Mouse (Mus musculus) MEL (cell line): ENCODE measurements around the gene Gm20388. TPM values are rescaled to one million over a fixed set of nuclear protein-coding genes. Genes with fewer than 3 reads are reported as not detected.

Experiments used
- DNase-seq: peaks from one replicate; pipeline ENCODE4 v3.0.0; 2011; ENCODE audit warnings: low read depth, low spot score
- H3K27ac ChIP-seq: 2 replicates; pipeline ENCODE4 v1.5.1; 2012; ENCODE audit warnings: low read depth, mild to moderate bottlenecking, control low read depth, low read length, moderate library complexity; ENCODE audit not compliant: control insufficient read depth
- H3K27me3 ChIP-seq, 2 experiments: fragments of 150-350 bp in 1 of 2; sonication (generic) in 1 of 2; 2 replicates each; pipeline ENCODE4 v1.6.1; 2012; ENCODE audit warnings: low read length in 2 of 2, mild to moderate bottlenecking in 2 of 2, improper control_type of control experiment in 1 of 2, moderate library complexity in 1 of 2; ENCODE audit not compliant: insufficient read depth in 2 of 2, control insufficient read depth in 1 of 2
- H3K36me3 ChIP-seq, 2 experiments: 2 replicates each; pipeline ENCODE4 v1.6.1; 2012 to 2014; ENCODE audit warnings: low read length in 2 of 2, improper control_type of control experiment in 1 of 2, inconsistent platforms in 1 of 2, mild to moderate bottlenecking in 1 of 2; ENCODE audit not compliant: insufficient read depth in 2 of 2, control insufficient read depth in 1 of 2
- H3K4me1 ChIP-seq, 2 experiments: fragments of 150-350 bp in 1 of 2; sonication (generic) in 1 of 2; 2 replicates each; pipeline ENCODE4 v1.6.1; 2012; ENCODE audit warnings: low read length in 2 of 2, improper control_type of control experiment in 1 of 2, mild to moderate bottlenecking in 1 of 2; ENCODE audit not compliant: insufficient read depth in 2 of 2, control insufficient read depth in 1 of 2
- H3K4me3 ChIP-seq, 2 experiments: fragments of 150-350 bp in 1 of 2; sonication (generic) in 1 of 2; 2 replicates each; pipeline ENCODE4 v1.5.1; 2012; ENCODE audit warnings: low read depth in 2 of 2, low read length in 2 of 2, mild to moderate bottlenecking in 2 of 2, moderate library complexity in 2 of 2, control low read depth in 1 of 2, improper control_type of control experiment in 1 of 2; ENCODE audit not compliant: control insufficient read depth in 1 of 2, insufficient read depth in 1 of 2
- H3K79me2 ChIP-seq: 2 replicates; pipeline ENCODE4 v1.6.1; 2012; ENCODE audit warnings: mild to moderate bottlenecking, low read length, moderate library complexity; ENCODE audit not compliant: control insufficient read depth, poor library complexity, insufficient read depth
- H3K9ac ChIP-seq: 2 replicates; pipeline ENCODE4 v1.6.1; 2012; ENCODE audit warnings: low read depth, mild to moderate bottlenecking, control low read depth, low read length, moderate library complexity; ENCODE audit not compliant: control insufficient read depth, poor library complexity, severe bottlenecking
- H3K9me3 ChIP-seq: fragments of 150-350 bp; sonication (generic); replicated peaks from 2 replicates; pipeline ENCODE4 v1.6.1; 2012; ENCODE audit warnings: mild to moderate bottlenecking, low read length, improper control_type of control experiment, moderate library complexity; ENCODE audit not compliant: insufficient read depth
- BHLHE40 ChIP-seq: IDR thresholded peaks from 2 replicates; pipeline ENCODE4 v1.6.1; 2012; ENCODE audit warnings: low read depth, mild to moderate bottlenecking, inconsistent platforms, low read length, improper control_type of control experiment, borderline replicate concordance
- CTCF ChIP-seq, 3 experiments: IDR thresholded peaks in 2 of 3; conservative IDR thresholded peaks in 1 of 3; 2 replicates each; pipeline ENCODE4 v1.5.1; 2011 to 2012; ENCODE audit warnings: low read length in 3 of 3, low read depth in 2 of 3, mild to moderate bottlenecking in 2 of 3, improper control_type of control experiment in 1 of 3, inconsistent platforms in 1 of 3, mixed read lengths in 1 of 3, moderate library complexity in 1 of 3; ENCODE audit not compliant: control insufficient read depth in 1 of 3, insufficient read depth in 1 of 3, poor library complexity in 1 of 3, severe bottlenecking in 1 of 3
- ELF1 ChIP-seq: IDR thresholded peaks from 2 replicates; pipeline ENCODE4 v1.6.1; 2014; ENCODE audit warnings: low read depth, mild to moderate bottlenecking, inconsistent platforms, low read length, improper control_type of control experiment, moderate library complexity
- JUND ChIP-seq: IDR thresholded peaks from 2 replicates; pipeline ENCODE4 v1.6.1; 2011; ENCODE audit warnings: low read depth, mild to moderate bottlenecking, improper control_type of control experiment, low read length
- KAT2A ChIP-seq: conservative IDR thresholded peaks from 2 replicates; pipeline ENCODE4 v1.6.1; 2012; ENCODE audit warnings: low read depth, low read length, improper control_type of control experiment, inconsistent platforms
- MAFK ChIP-seq: IDR thresholded peaks from 2 replicates; pipeline ENCODE4 v1.6.1; 2011; ENCODE audit warnings: low read depth, mild to moderate bottlenecking, low read length, improper control_type of control experiment, borderline replicate concordance
- MAZ ChIP-seq: IDR thresholded peaks from 2 replicates; pipeline ENCODE4 v1.6.1; 2012; ENCODE audit warnings: low read depth, mild to moderate bottlenecking, inconsistent platforms, low read length, improper control_type of control experiment
- MXI1 ChIP-seq: IDR thresholded peaks from 2 replicates; pipeline ENCODE4 v1.6.1; 2011; ENCODE audit warnings: mild to moderate bottlenecking, low read depth, low read length, improper control_type of control experiment
- NRF1 ChIP-seq: IDR thresholded peaks from 2 replicates; pipeline ENCODE4 v1.6.1; 2014; ENCODE audit warnings: low read depth, mild to moderate bottlenecking, inconsistent platforms, low read length, improper control_type of control experiment, moderate library complexity; ENCODE audit not compliant: poor library complexity, insufficient read depth, severe bottlenecking
- POLR2AphosphoS2 ChIP-seq: IDR thresholded peaks from 2 replicates; pipeline ENCODE4 v1.6.1; 2011; ENCODE audit warnings: low read length, improper control_type of control experiment
- POLR2AphosphoS5 ChIP-seq: IDR thresholded peaks from 2 replicates; pipeline ENCODE4 v1.6.1; 2012; ENCODE audit warnings: low read depth, borderline replicate concordance, mild to moderate bottlenecking, inconsistent platforms, low read length, moderate library complexity, mixed read lengths
- RAD21 ChIP-seq: IDR thresholded peaks from 2 replicates; pipeline ENCODE4 v1.6.1; 2011; ENCODE audit warnings: mild to moderate bottlenecking, low read depth, low read length, improper control_type of control experiment
- RCOR1 ChIP-seq: IDR thresholded peaks from 2 replicates; pipeline ENCODE4 v1.6.1; 2012; ENCODE audit warnings: low read depth, mild to moderate bottlenecking, inconsistent platforms, low read length, improper control_type of control experiment
- SIN3A ChIP-seq: IDR thresholded peaks from 2 replicates; pipeline ENCODE4 v1.6.1; 2012; ENCODE audit warnings: low read length, improper control_type of control experiment, inconsistent platforms
- TAL1 ChIP-seq: IDR thresholded peaks from 2 replicates; pipeline ENCODE4 v1.6.1; 2012; ENCODE audit warnings: mild to moderate bottlenecking, inconsistent platforms, low read length, moderate library complexity, mixed read lengths
- TBP ChIP-seq: IDR thresholded peaks from 2 replicates; pipeline ENCODE4 v1.8.0; 2011; ENCODE audit warnings: low read depth, low read length, improper control_type of control experiment
- USF2 ChIP-seq, 2 experiments: IDR thresholded peaks; 2 replicates each; pipeline ENCODE4 v1.6.1; 2011 to 2012; ENCODE audit warnings: improper control_type of control experiment in 2 of 2, low read length in 2 of 2, borderline replicate concordance in 1 of 2, inconsistent platforms in 1 of 2, low read depth in 1 of 2, mild to moderate bottlenecking in 1 of 2; ENCODE audit not compliant: insufficient read depth in 1 of 2
- ZC3H11A ChIP-seq: IDR thresholded peaks from 2 replicates; pipeline ENCODE4 v1.6.1; 2012; ENCODE audit warnings: low read depth, mild to moderate bottlenecking, inconsistent platforms, low read length, improper control_type of control experiment
- ZMIZ1 ChIP-seq: IDR thresholded peaks from 2 replicates; pipeline ENCODE4 v1.6.1; 2012; ENCODE audit warnings: low read depth, mild to moderate bottlenecking, inconsistent platforms, low read length, improper control_type of control experiment, moderate library complexity
- ZNF384 ChIP-seq: IDR thresholded peaks from 2 replicates; pipeline ENCODE4 v1.6.1; 2012; ENCODE audit warnings: low read depth, mild to moderate bottlenecking, inconsistent platforms, low read length, improper control_type of control experiment
- polyA plus RNA-seq, 2 experiments: library from polyadenylated mRNA; stranded (reverse) in 1 of 2; unstranded in 1 of 2; fragments of >175 nt in 1 of 2; fragments of >200 nt in 1 of 2; gene quantifications; 2 replicates each; pipeline versions ENCODE4 v1.2.1 to v1.2.4; 2012; ENCODE audit warnings: low replicate concordance in 2 of 2, low read depth in 1 of 2; ENCODE audit not compliant: insufficient read length in 2 of 2, insufficient read depth in 1 of 2, missing spikeins in 1 of 2
- total RNA-seq: library from RNA; depleted of rRNA; stranded (reverse); fragments of 300-350 nt; gene quantifications from 2 replicates; pipeline ENCODE4 v1.2.3, GENCODE M21; 2012

Gm20388 gene
- total and polyA plus RNA-seq, 3 experiments: 11.1 to 17.8 TPM; not detected in 1

DNA sequence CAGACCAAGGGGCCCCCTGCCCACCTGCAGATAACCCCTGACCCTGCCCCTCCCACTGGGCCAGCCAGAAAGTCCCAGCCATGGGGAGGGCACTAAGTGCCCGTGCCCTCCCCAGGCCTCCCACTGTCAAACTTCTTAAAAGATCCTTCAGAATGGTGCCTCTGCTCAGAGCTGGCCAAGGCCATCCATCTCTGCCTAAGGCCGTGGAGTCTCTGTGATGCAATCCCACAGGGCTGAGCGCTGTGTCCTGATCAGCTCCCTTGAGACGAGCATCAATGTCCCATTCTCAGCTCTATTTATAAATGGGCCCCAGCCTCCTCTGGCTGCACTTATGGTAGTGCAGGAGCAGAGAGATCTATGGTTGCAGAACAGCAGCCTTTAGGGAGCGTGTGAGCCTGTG is 1403.4 kb downstream of the Gm20388 start:
- no peak for DNase-seq
- TF ChIP-seq KAT2A (no peak), RCOR1 (no peak), POLR2AphosphoS2 (no peak), MAZ (no peak), BHLHE40 (no peak)
- H3K27me3 ChIP-seq: no peaks in the 10 kb centered on the region
- H3K27ac ChIP-seq: no peak overlapping the region
- H3K4me3 ChIP-seq: no peak overlapping the region
- no peaks in the 10 kb centered on the region for H3K79me2 ChIP-seq
- H3K4me1 ChIP-seq: no peaks in the 10 kb centered on the region
- no peaks in the 10 kb centered on the region for H3K9me3 ChIP-seq
- H3K9ac ChIP-seq: no peak overlapping the region
- H3K36me3 ChIP-seq: no peaks in the 10 kb centered on the region

DNA sequence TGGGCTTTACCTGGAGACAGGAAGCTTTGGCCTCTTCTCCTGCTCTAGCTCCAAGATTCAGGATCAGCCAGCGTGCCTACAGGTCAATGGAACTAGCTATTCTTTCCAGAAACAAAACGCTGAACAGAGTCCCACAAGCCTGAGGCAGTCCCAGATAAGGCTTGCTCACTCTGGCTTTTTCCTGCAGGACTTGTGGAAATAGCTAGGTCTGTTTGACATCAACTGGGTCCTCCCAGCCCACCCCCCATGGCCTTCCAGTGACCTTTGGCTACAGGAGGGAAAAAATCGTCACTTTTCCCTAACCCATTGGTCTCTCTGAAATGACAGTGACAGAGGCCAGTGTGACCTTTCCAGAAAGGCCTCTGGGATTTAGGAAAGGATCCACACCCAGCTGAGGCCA is 1404.9 kb downstream of the Gm20388 start:
- no peaks in the 10 kb centered on the region for H3K27me3 ChIP-seq
- H3K9me3 ChIP-seq: no peaks in the 10 kb centered on the region; the same call in 1 of the 2 replicates
- H3K4me1 ChIP-seq: no peaks in the 10 kb centered on the region
- H3K4me3 ChIP-seq: no peak overlapping the region
- no peak for DNase-seq
- H3K27ac ChIP-seq: no peak overlapping the region
- no peaks in the 10 kb centered on the region for H3K79me2 ChIP-seq
- H3K9ac ChIP-seq: no peak overlapping the region
- no peaks in the 10 kb centered on the region for H3K36me3 ChIP-seq
- no peak for TF ChIP-seq NRF1
- TF ChIP-seq USF2 (IDR thresholded peaks at IDR 0.05; ENCODE audit: borderline replicate concordance in 1 of 2, insufficient read depth in 1 of 2, low read depth in 1 of 2, low read length in 2 of 2): no peak
- TF ChIP-seq RAD21: no peak
- no peak for TF ChIP-seq ZMIZ1
- TF ChIP-seq JUND: no peak
- no peak for TF ChIP-seq MAFK
- TF ChIP-seq ELF1: no peak
- TF ChIP-seq ZNF384: no peak
- TF ChIP-seq TAL1: no peak
- TF ChIP-seq SIN3A: no peak
- TF ChIP-seq POLR2AphosphoS5: no peak
- no peak for TF ChIP-seq KAT2A
- no peak for TF ChIP-seq MXI1
- no peak for TF ChIP-seq TBP
- no peak for TF ChIP-seq ZC3H11A
- TF ChIP-seq CTCF (IDR thresholded peaks at IDR 0.05 in 2 of 3, conservative IDR thresholded peaks at IDR 0.05 in 1 of 3; ENCODE audit: control insufficient read depth in 1 of 3, insufficient read depth in 1 of 3, low read depth in 2 of 3, low read length in 3 of 3, poor library complexity in 1 of 3, severe bottlenecking in 1 of 3): no peak
- TF ChIP-seq, all 39 proteins: peak for 0
